In genomic region chr2:141582933-141583332, GRCm38 (mm10) we compare ENCODE assay signal across 14 mouse cellular contexts.
DNase-seq lines count a peak whose midpoint lies in the region; ATAC-seq and TF ChIP-seq lines count a peak whose summit lies in the region.
"Had no signal": no experiment of that assay in that cellular context is flagged by ENCODE, and none has a peak within 500 bp of the region (broad histone marks: within the 10 kb centered on the region; RNA-seq: fewer than 3 reads in every experiment).

No protein-coding gene starts in this region.

- DNase-seq in hindbrain, embryonic 11.5 days (ENCODE audit: low spot score): no peak
- peak; percentile 23 for DNase-seq in brain, embryonic 14.5 days (ENCODE audit: low read depth)
- DNase-seq in cerebellum, adult 9-10 months: peak; percentile 26
- no peak for DNase-seq in limb, embryonic 10.5 days (ENCODE audit: low spot score)
- DNase-seq in ovary, postnatal 10 days (ENCODE audit: low spot score): no peak
- no peak for DNase-seq in layer of hippocampus, postnatal 10 days (ENCODE audit: low spot score in 2 of 2)
- DNase-seq in frontal cortex, postnatal 14 days (ENCODE audit: low spot score in 2 of 2): no peak
- DNase-seq: forebrain, postnatal 0 days; gastrocnemius, postnatal 14 days; right cerebral cortex, adult 18-20 months had no signal

- no peak overlapping the region for H3K4me3 ChIP-seq in hindbrain, embryonic 15.5 days
- H3K4me3 ChIP-seq in hindbrain, embryonic 11.5 days (ENCODE audit: low read depth, low read length): no peak overlapping the region
- H3K4me3 ChIP-seq in limb, embryonic 10.5 days: no peak overlapping the region
- H3K4me3 ChIP-seq: embryonic facial prominence, embryonic 15.5 days; neural tube, embryonic 12.5 days had no signal

- H3K27me3 ChIP-seq in hindbrain, embryonic 15.5 days: no peaks in the 10 kb centered on the region
- H3K27me3 ChIP-seq in hindbrain, embryonic 11.5 days (ENCODE audit: control insufficient read depth, insufficient read depth, low read length): no peaks in the 10 kb centered on the region
- H3K27me3 ChIP-seq in limb, embryonic 10.5 days (ENCODE audit: low read depth, poor library complexity, severe bottlenecking): no peaks in the 10 kb centered on the region
- H3K27me3 ChIP-seq: embryonic facial prominence, embryonic 15.5 days; neural tube, embryonic 12.5 days had no signal

- 0 out of 2 replicates have a peak, but pooled peaks cover 5% of the 10 kb centered on the region for H3K4me1 ChIP-seq in hindbrain, embryonic 15.5 days (replicated peaks)
- H3K4me1 ChIP-seq in hindbrain, embryonic 11.5 days (replicated peaks; ENCODE audit: control insufficient read depth, insufficient read depth, low read length): no peaks in the 10 kb centered on the region
- H3K4me1 ChIP-seq in limb, embryonic 10.5 days: peaks cover 48% of the 10 kb centered on the region

- TF ChIP-seq CTCF in brain, embryonic 14.5 days (IDR thresholded peaks at IDR 0.05; ENCODE audit: borderline replicate concordance, extremely low read depth, insufficient read depth, insufficient read length): no peak

- H3K36me3 ChIP-seq in hindbrain, embryonic 15.5 days: no peaks in the 10 kb centered on the region
- no peaks in the 10 kb centered on the region for H3K36me3 ChIP-seq in hindbrain, embryonic 11.5 days (ENCODE audit: control insufficient read depth, insufficient read depth, low read length)
- H3K36me3 ChIP-seq in limb, embryonic 10.5 days: no peaks in the 10 kb centered on the region
- H3K36me3 ChIP-seq: embryonic facial prominence, embryonic 15.5 days; neural tube, embryonic 12.5 days had no signal

- WGBS in hindbrain, embryonic 15.5 days: 25% methylated on average over 4 of the region's 4 CpGs
- 26% methylated on average over 4 of the region's 4 CpGs for WGBS in hindbrain, embryonic 11.5 days
- WGBS in limb, embryonic 10.5 days: 14% methylated on average over 4 of the region's 4 CpGs

- H3K27ac ChIP-seq in hindbrain, embryonic 15.5 days (replicated peaks): no peak overlapping the region
- no peak overlapping the region for H3K27ac ChIP-seq in hindbrain, embryonic 11.5 days (ENCODE audit: low read depth, low read length)
- peak overlapping the region; percentile 69 for H3K27ac ChIP-seq in limb, embryonic 10.5 days
- H3K27ac ChIP-seq: embryonic facial prominence, embryonic 15.5 days; neural tube, embryonic 12.5 days had no signal

- no peak overlapping the region for H3K9ac ChIP-seq in hindbrain, embryonic 15.5 days
- no peak overlapping the region for H3K9ac ChIP-seq in hindbrain, embryonic 11.5 days (ENCODE audit: low read depth, low read length)
- H3K9ac ChIP-seq: embryonic facial prominence, embryonic 15.5 days; forebrain, postnatal 0 days; neural tube, embryonic 12.5 days had no signal

- ATAC-seq in hindbrain, embryonic 15.5 days (ENCODE audit: low FRiP score, low read depth): 0 out of 2 replicates have a peak, but pooled peaks have one; percentile 34
- no peak; the same call in 1 of the 2 replicates for ATAC-seq in hindbrain, embryonic 11.5 days (ENCODE audit: low FRiP score)
- ATAC-seq: forebrain, postnatal 0 days; inflammation-experienced regulatory T-cells, adult 6 months had no signal

- no peak overlapping the region for H3K4me2 ChIP-seq in hindbrain, embryonic 15.5 days
- no peak overlapping the region for H3K4me2 ChIP-seq in hindbrain, embryonic 11.5 days (replicated peaks; ENCODE audit: low read depth, low read length)
- H3K4me2 ChIP-seq: embryonic facial prominence, embryonic 15.5 days; neural tube, embryonic 12.5 days had no signal

- H3K9me3 ChIP-seq in hindbrain, embryonic 15.5 days: no peaks in the 10 kb centered on the region
- H3K9me3 ChIP-seq in hindbrain, embryonic 11.5 days (ENCODE audit: control insufficient read depth, low read length): no peaks in the 10 kb centered on the region
- H3K9me3 ChIP-seq in limb, embryonic 10.5 days (replicated peaks): no peaks in the 10 kb centered on the region
- H3K9me3 ChIP-seq: embryonic facial prominence, embryonic 15.5 days; neural tube, embryonic 12.5 days had no signal

- no peak for TF ChIP-seq POLR2A in brain, embryonic 14.5 days (IDR thresholded peaks at IDR 0.05; ENCODE audit: borderline replicate concordance, extremely low read depth, insufficient read depth, insufficient read length, poor library complexity, severe bottlenecking)

Comparison
In these comparisons a context has a peak if more than half of its experiments do, and no peak if none do; other contexts are left out.
1. DNase-seq: peak in brain, embryonic 14.5 days (single experiment) and cerebellum, adult 9-10 months (single experiment); none in hindbrain, embryonic 11.5 days (single experiment), limb, embryonic 10.5 days (single experiment), ovary, postnatal 10 days (single experiment), layer of hippocampus, postnatal 10 days (0 of 2) and frontal cortex, postnatal 14 days (0 of 2).